Mouse (Mus musculus): ENCODE measurements around the gene Adora2b. TPM values are rescaled to one million over a fixed set of nuclear protein-coding genes. Genes with fewer than 3 reads are reported as not detected.

The Adora2b gene
- 3.5 and 3.7 TPM in 2 replicates for polyA plus RNA-seq (2016; fragmentation: Nextera tagmentation; extraction: Ambion mirVana)

DNA sequence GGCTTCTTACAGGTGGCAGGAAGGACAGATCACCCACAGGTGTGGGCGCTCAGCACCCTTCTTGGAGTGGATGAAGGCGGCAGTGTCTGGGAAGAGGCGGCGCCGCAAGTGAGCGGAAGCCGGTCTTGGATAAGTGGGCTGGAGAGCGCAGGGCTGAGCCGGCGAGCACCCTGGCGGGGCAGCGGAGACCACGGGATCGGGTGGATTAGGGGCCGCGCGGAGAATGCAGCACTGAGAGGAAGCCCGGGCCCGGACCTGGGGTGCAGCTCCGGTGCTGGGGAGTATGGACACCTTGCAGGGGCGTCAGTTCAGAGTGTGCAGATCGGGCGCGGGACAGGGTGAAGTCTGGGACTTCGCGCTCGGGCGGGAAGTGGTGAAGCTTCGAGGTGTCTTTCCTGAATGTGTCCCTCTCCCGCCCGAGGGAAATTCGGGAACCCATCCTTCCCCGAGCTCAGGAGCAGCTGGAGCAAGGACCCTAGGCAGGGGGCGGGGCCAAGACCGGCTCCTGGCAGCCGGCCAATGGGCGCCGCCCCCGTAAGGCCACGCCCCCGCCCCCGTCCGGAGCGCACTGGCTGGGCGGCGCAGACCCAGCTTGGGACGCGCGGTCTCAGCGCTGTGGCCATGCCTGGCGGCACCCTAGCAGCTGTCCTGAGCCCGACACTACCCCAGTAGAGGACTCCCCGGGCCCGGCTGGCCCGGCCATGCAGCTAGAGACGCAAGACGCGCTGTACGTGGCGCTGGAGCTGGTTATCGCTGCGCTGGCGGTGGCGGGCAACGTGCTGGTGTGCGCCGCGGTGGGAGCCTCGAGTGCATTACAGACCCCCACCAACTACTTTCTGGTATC, at the start of gene Adora2b:
TSS of gene Adora2b (plus strand) at position 584 of the 844 bp plus-strand sequence.
- ATAC-seq (ENCODE audit: low FRiP score, low read depth), result peak; percentile 96
- peak within 1 kb of the TSS; percentile 63 for H3K9ac ChIP-seq (replicated peaks)
- no peaks in the 10 kb centered on the region for H3K36me3 ChIP-seq
- 0 out of 2 replicates have a peak within 1 kb of the TSS, but pooled peaks have one; percentile 15 for H3K27ac ChIP-seq (replicated peaks)
- H3K4me1 ChIP-seq, result peaks cover 10% of the 10 kb centered on the region; the same call in 1 of the 2 replicates
- H3K9me3 ChIP-seq, result no peaks in the 10 kb centered on the region
- 0% methylated on average over 67 of the region's 69 CpGs for WGBS
- H3K4me3 ChIP-seq, result peak within 1 kb of the TSS; percentile 56
- H3K4me2 ChIP-seq (replicated peaks), result peak within 1 kb of the TSS; percentile 99
- H3K27me3 ChIP-seq, result peaks cover 62% of the 10 kb centered on the region

DNA sequence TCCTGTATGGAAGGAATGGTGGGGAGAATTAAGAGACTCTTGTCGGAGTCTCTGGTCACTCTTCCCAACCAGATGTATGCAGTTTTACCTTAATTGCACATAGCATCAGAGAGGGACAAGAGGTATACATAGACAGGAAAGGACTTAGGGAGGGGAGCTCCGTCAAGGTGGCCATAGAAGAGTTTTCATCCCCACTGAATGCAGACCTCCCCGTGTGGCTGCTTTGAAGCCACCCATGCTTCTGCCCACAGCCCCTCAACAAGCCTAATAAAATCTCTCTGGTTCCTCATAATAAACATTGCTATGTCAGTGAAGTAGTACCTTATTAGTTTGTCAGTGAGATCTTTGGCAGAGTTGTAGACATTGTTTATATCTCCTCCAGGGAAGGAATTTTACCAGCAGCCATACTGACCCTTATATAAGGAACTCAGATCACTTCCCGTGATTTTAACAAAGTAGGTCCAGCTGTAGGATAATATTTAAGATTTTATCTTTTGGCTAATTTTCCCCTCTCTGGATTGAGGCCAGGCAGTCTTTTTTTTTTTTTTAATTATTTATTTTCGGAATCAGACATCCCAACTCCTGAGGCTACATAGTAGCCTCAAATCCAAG, 47.8 kb upstream of the Adora2b start:
- H3K4me2 ChIP-seq (replicated peaks), result no peak overlapping the region
- 0 out of 2 replicates have a peak, but pooled peaks cover 5% of the 10 kb centered on the region for H3K36me3 ChIP-seq
- no peaks in the 10 kb centered on the region for H3K4me1 ChIP-seq
- no peaks in the 10 kb centered on the region for H3K27me3 ChIP-seq
- ATAC-seq (ENCODE audit: low FRiP score, low read depth), result no peak
- no peak overlapping the region for H3K27ac ChIP-seq (replicated peaks)
- 86% methylated on average over 5 of the region's 5 CpGs for WGBS
- H3K4me3 ChIP-seq, result no peak overlapping the region
- H3K9me3 ChIP-seq, result no peaks in the 10 kb centered on the region
- H3K9ac ChIP-seq (replicated peaks), result no peak overlapping the region

DNA sequence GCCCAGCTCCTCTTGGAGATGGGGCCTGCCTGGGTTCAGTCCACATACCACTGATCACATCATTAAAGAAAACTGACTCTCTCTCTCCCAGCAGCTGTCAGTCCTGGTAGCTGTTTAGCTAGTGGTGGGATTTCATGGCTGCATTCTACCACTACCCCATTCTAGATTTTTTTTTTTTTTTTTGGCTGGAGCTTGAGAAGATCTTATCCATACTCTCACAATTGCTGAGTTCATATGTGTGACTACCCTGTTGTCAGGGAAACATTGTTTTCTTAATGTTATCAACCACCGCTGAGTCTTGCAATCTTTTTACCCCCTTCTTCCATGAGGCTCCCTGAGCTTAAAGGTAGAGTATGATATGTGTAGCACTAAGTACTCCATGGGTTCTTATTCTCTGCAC, 46.1 kb upstream of the Adora2b start:
- 0 out of 2 replicates have a peak, but pooled peaks cover 5% of the 10 kb centered on the region for H3K36me3 ChIP-seq
- ATAC-seq (ENCODE audit: low FRiP score, low read depth), result no peak
- H3K9ac ChIP-seq (replicated peaks), result no peak overlapping the region
- 92% methylated on average over 1 of the region's 1 CpGs for WGBS
- H3K27me3 ChIP-seq, result no peaks in the 10 kb centered on the region
- H3K9me3 ChIP-seq, result no peaks in the 10 kb centered on the region
- H3K4me1 ChIP-seq, result no peaks in the 10 kb centered on the region
- H3K4me2 ChIP-seq (replicated peaks), result no peak overlapping the region
- H3K27ac ChIP-seq (replicated peaks), result no peak overlapping the region
- H3K4me3 ChIP-seq, result no peak overlapping the region

DNA sequence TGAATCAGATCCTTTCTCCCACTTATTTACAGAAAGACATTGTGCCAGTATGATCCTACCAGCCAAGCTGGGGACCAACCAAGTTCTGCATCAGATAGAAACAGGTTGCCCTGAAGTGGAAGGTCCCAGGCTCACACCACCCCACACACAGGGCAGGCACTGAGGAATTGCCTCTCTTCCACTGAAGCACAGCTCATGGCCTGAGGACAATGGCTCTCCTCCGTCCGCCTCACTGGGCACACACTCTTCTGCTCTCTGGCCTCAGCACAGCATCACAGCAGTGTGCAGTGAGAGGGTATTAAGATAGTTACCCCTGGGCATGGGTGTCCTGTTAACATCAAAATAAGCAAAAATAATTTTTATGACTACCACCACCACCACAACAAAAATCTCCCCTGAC, 39.7 kb upstream of the Adora2b start:
- ATAC-seq (ENCODE audit: low FRiP score, low read depth), result no peak
- WGBS, result 39% methylated on average over 2 of the region's 2 CpGs
- Histone ChIP-seq H3K4me3 (no peak overlapping the region), H3K27me3 (no peaks in the 10 kb centered on the region), H3K27ac (replicated peaks) (no peak overlapping the region), H3K4me2 (replicated peaks) (no peak overlapping the region), H3K9ac (replicated peaks) (no peak overlapping the region), H3K36me3 (0 out of 2 replicates have a peak, but pooled peaks cover 5% of the 10 kb centered on the region), H3K9me3 (no peaks in the 10 kb centered on the region), H3K4me1 (no peaks in the 10 kb centered on the region)

DNA sequence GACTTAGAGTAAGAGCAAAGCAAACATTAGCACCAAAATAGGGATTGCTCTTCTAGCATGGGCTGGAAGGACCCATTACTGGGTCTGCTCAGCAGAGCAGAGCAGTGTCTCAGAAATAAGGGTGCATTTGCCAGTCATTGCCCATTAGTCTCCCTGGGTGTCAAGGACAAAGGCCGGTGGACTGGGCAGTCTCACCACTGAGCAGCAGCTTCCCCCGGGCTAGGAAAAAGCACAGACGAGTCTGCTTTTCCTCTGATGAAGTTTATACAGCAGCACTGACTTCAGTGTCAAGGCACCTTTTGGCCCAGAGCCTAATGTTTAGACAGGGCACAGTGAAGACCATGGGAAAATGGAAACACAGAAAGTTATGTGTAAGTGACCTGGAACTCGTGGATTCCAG, 38.9 kb upstream of the Adora2b start:
- WGBS, result 75% methylated on average over 4 of the region's 4 CpGs

DNA sequence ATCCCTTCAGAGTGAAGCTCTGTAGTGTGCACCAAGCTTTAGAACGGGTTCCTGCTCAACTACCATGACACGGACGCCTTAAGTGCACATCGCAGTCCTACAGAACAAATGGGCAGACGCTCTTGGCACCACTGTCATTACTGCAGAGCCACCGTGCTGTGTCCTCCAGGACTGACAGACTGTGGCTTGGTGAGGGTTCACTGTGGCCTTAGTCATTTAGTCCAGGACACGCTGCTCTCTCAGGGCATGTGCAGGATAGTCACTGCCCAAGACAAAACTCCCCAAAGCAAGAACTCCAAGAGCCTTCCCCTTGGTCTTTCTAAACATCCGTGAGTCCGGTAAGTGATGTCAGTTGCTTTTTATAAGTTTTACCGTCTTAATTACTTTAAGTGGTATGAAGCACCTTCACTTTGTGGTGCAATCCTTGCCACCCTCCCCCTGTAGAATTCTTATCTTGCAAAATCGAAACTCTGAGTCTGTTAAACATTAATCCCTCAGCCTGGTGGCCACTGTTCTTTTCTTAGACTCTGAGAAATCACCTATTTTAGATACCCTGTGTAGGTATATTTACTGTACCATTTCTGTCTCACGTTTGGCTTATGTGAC, 35.3 kb upstream of the Adora2b start:
- ATAC-seq (ENCODE audit: low FRiP score, low read depth), result no peak
- Histone ChIP-seq H3K27me3 (no peaks in the 10 kb centered on the region), H3K36me3 (no peaks in the 10 kb centered on the region), H3K4me3 (no peak overlapping the region), H3K4me1 (no peaks in the 10 kb centered on the region), H3K9me3 (no peaks in the 10 kb centered on the region), H3K27ac (replicated peaks) (no peak overlapping the region), H3K9ac (replicated peaks) (no peak overlapping the region), H3K4me2 (replicated peaks) (no peak overlapping the region)
- WGBS, result 92% methylated on average over 12 of the region's 12 CpGs

More for the DNA sequence above, 38.9 kb upstream of the Adora2b start:
- no peak for ATAC-seq (ENCODE audit: low FRiP score, low read depth)
- H3K9ac ChIP-seq (replicated peaks), result no peak overlapping the region
- no peak overlapping the region for H3K27ac ChIP-seq (replicated peaks)
- H3K36me3 ChIP-seq, result 0 out of 2 replicates have a peak, but pooled peaks cover 5% of the 10 kb centered on the region
- H3K27me3 ChIP-seq, result no peaks in the 10 kb centered on the region
- H3K9me3 ChIP-seq, result no peaks in the 10 kb centered on the region
- H3K4me1 ChIP-seq, result no peaks in the 10 kb centered on the region
- no peak overlapping the region for H3K4me3 ChIP-seq
- H3K4me2 ChIP-seq (replicated peaks), result no peak overlapping the region

DNA sequence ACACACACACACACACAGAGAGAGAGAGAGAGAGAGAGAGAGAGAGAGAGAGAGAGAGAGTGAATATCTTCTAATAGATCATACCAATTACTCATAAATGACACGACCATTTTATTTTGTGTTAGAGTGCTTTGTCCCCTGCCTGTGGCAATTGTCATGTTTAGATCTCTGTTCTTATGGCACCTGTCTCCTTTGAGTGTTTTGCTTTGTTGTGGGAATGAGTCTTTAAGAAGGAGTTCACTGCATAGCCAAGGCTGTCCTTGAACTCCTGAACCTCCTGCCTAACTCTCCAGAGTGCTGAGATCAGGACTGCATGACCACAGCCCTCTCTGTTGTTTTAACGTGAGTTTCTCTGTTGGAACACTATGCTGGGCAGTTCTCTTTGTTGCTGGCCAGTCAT, 33.7 kb upstream of the Adora2b start:
- H3K9me3 ChIP-seq, result no peaks in the 10 kb centered on the region
- H3K4me1 ChIP-seq, result no peaks in the 10 kb centered on the region
- no peak overlapping the region for H3K4me3 ChIP-seq
- no peaks in the 10 kb centered on the region for H3K27me3 ChIP-seq
- no peak for ATAC-seq (ENCODE audit: low FRiP score, low read depth)
- no peak overlapping the region for H3K27ac ChIP-seq (replicated peaks)
- WGBS, result 66% methylated on average over 2 of the region's 2 CpGs
- no peak overlapping the region for H3K9ac ChIP-seq (replicated peaks)
- H3K36me3 ChIP-seq, result peaks cover 4% of the 10 kb centered on the region; the same call in 1 of the 2 replicates
- no peak overlapping the region for H3K4me2 ChIP-seq (replicated peaks)

DNA sequence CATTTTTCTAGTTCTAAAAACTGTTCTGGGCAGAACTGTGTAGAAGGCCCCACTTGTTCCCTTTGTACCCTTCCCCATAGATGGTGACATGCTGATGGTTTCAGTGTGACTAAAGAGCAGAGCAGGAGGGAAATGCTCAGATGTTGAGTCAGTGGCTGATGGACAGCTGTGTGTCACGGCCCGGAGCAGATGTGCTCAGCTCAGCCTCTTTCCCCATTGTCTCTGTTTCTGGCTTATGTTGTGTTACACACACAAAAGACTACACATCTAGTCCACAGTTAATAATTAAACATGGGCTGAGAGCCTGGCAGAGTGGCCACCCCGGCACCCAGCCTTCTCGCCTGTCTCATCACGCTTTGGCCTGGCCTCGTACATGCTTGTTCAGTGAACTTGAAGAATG, 31.0 kb upstream of the Adora2b start:
- H3K27ac ChIP-seq (replicated peaks), result no peak overlapping the region
- no peak for ATAC-seq (ENCODE audit: low FRiP score, low read depth)
- H3K27me3 ChIP-seq, result no peaks in the 10 kb centered on the region
- no peaks in the 10 kb centered on the region for H3K4me1 ChIP-seq
- H3K9ac ChIP-seq (replicated peaks), result no peak overlapping the region
- no peak overlapping the region for H3K4me2 ChIP-seq (replicated peaks)
- peaks cover 4% of the 10 kb centered on the region; the same call in 1 of the 2 replicates for H3K36me3 ChIP-seq
- no peak overlapping the region for H3K4me3 ChIP-seq
- WGBS, result 62% methylated on average over 6 of the region's 6 CpGs
- no peaks in the 10 kb centered on the region for H3K9me3 ChIP-seq

DNA sequence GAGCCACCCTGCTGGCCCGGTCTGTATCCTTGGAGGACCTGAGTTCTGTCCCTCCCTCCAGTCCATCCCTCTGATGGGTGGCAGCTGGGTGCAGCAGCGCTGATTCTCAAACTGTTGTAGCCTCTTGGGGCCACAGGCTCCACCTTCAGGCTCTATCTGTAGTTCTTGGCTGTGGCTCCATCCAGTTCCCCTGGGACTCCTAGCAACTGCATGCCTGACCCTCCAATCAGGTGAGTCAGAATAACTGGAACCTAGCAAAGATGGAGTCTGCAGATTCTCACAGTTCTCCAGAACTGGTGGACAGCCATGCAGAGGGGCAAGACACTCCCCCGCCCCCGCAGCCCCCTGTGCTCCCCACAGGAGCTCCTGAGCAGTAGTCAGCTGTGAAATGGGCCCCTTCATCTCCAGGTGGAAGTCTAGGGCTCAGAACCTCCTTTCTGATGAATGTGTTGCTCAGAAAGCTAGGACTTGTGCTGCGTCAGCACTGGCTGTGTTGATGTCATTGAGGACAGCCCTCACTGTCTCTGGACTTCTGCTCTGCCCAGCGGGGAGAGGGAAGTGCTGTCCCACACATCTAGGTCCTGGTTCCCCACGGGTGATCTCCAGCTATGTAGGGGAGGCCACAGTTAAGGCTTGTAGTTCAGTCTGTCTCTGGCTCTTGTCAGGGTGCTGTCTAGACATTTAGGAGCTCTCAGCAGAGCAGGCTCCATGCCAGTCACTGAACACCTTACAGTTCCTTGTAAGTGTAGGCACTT, 27.9 kb upstream of the Adora2b start:
- Histone ChIP-seq H3K9me3 (no peaks in the 10 kb centered on the region), H3K9ac (replicated peaks) (no peak overlapping the region), H3K4me2 (replicated peaks) (no peak overlapping the region), H3K4me1 (no peaks in the 10 kb centered on the region), H3K4me3 (no peak overlapping the region), H3K27me3 (no peaks in the 10 kb centered on the region), H3K27ac (replicated peaks) (no peak overlapping the region), H3K36me3 (peaks cover 4% of the 10 kb centered on the region; the same call in 1 of the 2 replicates)
- ATAC-seq (ENCODE audit: low FRiP score, low read depth), result no peak
- 78% methylated on average over 7 of the region's 7 CpGs for whole genome bisulfite sequencing

DNA sequence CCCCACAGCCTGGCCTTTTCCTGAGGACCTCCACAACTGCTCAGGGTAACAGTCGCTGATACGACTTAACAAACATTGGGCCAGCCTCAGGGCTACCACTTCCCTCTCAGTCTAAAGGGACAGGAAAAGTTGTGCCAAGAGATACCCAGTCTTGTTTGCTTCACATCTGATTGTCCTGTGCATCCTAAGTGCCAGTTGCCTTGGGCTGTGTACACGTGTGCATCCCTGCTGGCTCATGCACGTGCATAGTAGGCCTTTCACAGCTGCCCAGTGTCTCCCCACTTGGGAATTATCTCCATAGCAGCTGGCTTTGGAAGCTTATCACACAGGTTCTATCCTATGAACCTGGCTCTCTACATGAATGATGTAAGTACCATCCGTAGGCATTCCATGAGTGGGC, 25.4 kb upstream of the Adora2b start:
- Histone ChIP-seq H3K4me1 (no peaks in the 10 kb centered on the region), H3K9me3 (no peaks in the 10 kb centered on the region), H3K9ac (replicated peaks) (no peak overlapping the region), H3K4me2 (replicated peaks) (no peak overlapping the region), H3K27me3 (no peaks in the 10 kb centered on the region), H3K4me3 (no peak overlapping the region), H3K36me3 (peaks cover 4% of the 10 kb centered on the region; the same call in 1 of the 2 replicates), H3K27ac (replicated peaks) (no peak overlapping the region)
- ATAC-seq (ENCODE audit: low FRiP score, low read depth), result no peak
- 91% methylated on average over 5 of the region's 5 CpGs for WGBS

DNA sequence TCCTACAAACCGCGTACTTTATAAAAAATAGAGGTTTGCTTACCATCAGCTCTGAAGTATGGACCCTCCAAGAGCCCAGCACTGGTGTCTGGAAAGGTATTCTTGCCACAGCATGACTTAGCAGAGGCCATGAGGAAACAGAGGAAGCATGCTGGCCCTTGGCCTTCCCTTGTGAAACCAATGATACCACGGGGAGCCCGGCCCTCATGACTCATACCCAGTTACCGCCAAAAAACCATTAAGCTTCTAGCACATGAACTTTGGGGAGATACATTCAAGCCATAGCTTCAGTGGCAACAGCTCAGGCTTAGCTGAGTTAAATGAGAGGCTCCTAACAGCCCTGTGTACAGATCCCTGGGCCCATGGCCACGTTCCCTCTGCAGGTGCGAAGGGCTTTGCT, 24.8 kb upstream of the Adora2b start:
- H3K9me3 ChIP-seq, result no peaks in the 10 kb centered on the region
- peaks cover 4% of the 10 kb centered on the region; the same call in 1 of the 2 replicates for H3K36me3 ChIP-seq
- WGBS, result 96% methylated on average over 7 of the region's 7 CpGs
- H3K27ac ChIP-seq (replicated peaks), result no peak overlapping the region
- H3K4me2 ChIP-seq (replicated peaks), result no peak overlapping the region
- no peak overlapping the region for H3K4me3 ChIP-seq
- ATAC-seq (ENCODE audit: low FRiP score, low read depth), result no peak
- no peaks in the 10 kb centered on the region for H3K27me3 ChIP-seq
- H3K4me1 ChIP-seq, result no peaks in the 10 kb centered on the region
- H3K9ac ChIP-seq (replicated peaks), result no peak overlapping the region

Data from midbrain, embryonic 12.5 days (tissue).